Mouse (Mus musculus) adrenal gland, postnatal 36 days (tissue): Measurements from ENCODE around the gene Cmtm7. TPM values are rescaled to one million over a fixed set of nuclear protein-coding genes. Genes with fewer than 3 reads are reported as not detected.

Experiments
- DNase-seq, 2 experiments: peaks; one replicate each; pipeline ENCODE4 v3.0.0; 2021; ENCODE audit warnings: mixed read lengths in 1 of 2
- total RNA-seq, 2 experiments: library from RNA; stranded (reverse); gene quantifications; 2 replicates each; pipeline ENCODE4 v1.2.3; 2021

The Cmtm7 gene
- total RNA-seq, 2 experiments from 2014 or later: 29.2 to 39.2 TPM

DNA sequence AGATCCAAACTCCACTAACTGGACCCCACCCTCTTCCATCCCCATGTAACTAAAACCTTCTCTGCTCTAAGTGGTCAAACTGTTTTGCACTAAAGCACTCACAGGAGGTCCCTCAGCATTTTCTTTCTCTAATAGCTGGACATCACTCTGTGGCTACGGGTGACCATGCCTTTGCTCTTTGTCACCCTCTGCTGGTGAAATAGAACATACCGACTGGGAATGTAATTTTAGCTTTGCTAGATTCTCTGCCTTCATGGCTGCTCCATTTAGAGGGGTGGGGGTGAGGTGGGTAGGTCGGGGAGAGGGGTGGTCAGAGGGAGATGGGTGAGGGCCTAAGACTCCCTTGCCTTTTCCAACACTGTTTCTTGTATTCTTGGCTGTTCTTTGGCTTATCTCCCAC, 54.3 kb downstream of the Cmtm7 start:
- peak in 1 of 2 experiments; percentile 60 for DNase-seq

DNA sequence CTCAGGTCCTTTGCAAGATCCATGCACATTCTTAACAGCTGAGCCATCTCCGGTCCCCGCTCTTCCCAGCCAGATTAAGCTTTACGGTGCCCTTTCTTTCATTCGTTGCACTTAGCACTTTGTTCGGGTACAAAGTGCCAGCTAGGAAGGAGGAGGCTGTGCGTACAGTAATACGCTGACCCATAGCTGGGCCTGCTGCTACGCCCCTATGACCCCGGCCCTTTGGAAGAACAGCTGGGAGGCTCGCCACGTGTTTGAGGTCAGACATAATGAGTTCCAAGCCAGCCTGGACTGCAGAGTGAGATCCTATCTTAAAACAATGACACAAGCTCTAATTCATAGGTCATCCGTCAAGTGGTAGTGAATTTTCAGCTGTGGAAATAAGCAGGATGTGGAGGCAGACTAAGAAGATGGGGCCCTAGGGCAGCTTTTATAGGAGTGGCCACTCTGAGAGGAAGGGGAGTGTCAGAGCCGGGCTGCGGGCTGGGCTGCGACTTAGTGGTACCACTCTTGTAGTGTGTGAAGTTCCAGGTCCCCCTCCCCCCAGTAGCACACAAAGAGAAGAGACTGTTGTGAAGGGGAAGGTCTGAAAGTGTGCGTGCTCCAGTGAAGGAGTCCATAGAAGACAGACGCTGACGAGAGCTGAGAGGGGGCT, 64.9 kb downstream of the Cmtm7 start:
- no peak for DNase-seq

DNA sequence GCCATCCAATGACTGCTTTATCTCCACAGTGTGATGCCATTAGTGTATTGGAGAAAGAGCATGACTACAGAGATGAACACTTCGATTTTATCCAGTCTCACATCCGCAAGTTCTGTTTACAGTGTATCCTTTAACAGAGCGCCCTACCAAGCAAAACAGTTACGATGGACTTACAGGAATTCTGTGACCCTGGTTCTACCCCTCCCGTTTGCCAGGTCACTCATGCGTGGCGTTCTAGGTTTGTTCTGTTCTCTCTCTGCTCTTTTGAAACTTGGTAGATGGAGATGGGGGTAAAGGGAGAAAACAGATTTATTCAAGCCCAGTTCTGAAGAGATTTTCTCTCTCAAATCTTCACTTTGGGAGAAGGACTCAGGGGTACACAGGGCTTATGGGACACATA, 68.2 kb downstream of the Cmtm7 start:
- no peak for DNase-seq

DNA sequence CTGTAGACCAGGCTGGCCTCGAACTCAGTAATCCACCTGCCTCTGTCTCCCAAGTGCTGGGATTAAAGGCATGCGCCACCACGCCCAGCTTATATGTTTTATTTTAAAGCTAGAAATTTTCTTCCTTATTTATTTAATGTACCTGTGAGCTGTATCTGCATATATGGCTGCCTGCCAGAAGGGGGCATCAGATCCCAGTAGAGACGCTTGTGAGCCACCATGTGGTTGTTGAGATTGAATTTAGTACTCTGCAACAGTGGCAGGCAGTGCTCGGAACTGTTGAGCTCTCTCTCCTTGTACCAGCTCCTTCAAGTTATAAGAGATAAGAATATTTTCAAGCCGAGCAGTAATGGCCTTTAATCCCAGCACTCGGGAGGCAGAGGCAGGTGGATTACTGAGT, 71.3 kb downstream of the Cmtm7 start:
- peak in 1 of 2 experiments; percentile 28 for DNase-seq

- no peak for DNase-seq
Measured at GRCm38 (mm10) chr9:114707805-114708204, 73.9 kb downstream of the Cmtm7 start.

Other genes with a start within 250 kb of the Cmtm7 start
- gene Trim71, start 217.5 kb downstream of the Cmtm7 start, total RNA-seq: under 1 TPM in 1 of 2 experiments, not detected in 1; 0.03 TPM
- gene Cnot10, start 141.7 kb downstream of the Cmtm7 start, total RNA-seq: 10 to 100 TPM; 34.0 to 34.4 TPM
- 10 to 100 TPM; 39.2 to 47.6 TPM for gene Dync1li1, start 93.1 kb downstream of the Cmtm7 start, total RNA-seq
- gene Cmtm6, start 50.7 kb downstream of the Cmtm7 start, total RNA-seq: 100 to 1,000 TPM in 1 of 2 experiments, 10 to 100 TPM in 1; 71.3 to 102 TPM
- gene Cmtm8, start 62.3 kb upstream of the Cmtm7 start, total RNA-seq: 1 to 10 TPM; 5.7 to 6.9 TPM
- gene Gpd1l, start 152.1 kb upstream of the Cmtm7 start, total RNA-seq: 10 to 100 TPM; 25.1 to 48.7 TPM
- 1 to 10 TPM; 4.9 to 5.2 TPM for gene Osbpl10, start 196.7 kb upstream of the Cmtm7 start, total RNA-seq
- 10 to 100 TPM; 43.6 to 64.4 TPM for gene Rps27rt, start 200.9 kb upstream of the Cmtm7 start, total RNA-seq